21 mouse cellular contexts compared by ENCODE assay signal in genomic region chr6:94043461-94043860, GRCm38 (mm10).
A peak's percentile ranks its signal among the peaks of the same experiment; 100 is the strongest.
DNase-seq lines count a peak whose midpoint lies in the region; ATAC-seq and TF ChIP-seq lines count a peak whose summit lies in the region.
"Had no signal": no experiment of that assay in that cellular context is flagged by ENCODE, and none has a peak within 500 bp of the region (broad histone marks: within the 10 kb centered on the region; RNA-seq: fewer than 3 reads in every experiment).

No protein-coding gene starts in this region.

- peak; percentile 40 for DNase-seq in R1 (ENCODE audit: low read depth, low spot score)
- peak; percentile 62 for DNase-seq in brain, embryonic 14.5 days (ENCODE audit: low read depth)
- DNase-seq in left cerebral cortex, postnatal 25 days (ENCODE audit: low spot score in 2 of 2) = no peak
- no peak for DNase-seq in adrenal gland, postnatal 36 days
- DNase-seq: adrenal gland, postnatal 14 days; cerebellum, adult 2 months; cerebellum, postnatal 10 days; gastrocnemius, postnatal 10 days; heart, adult 2 months; kidney, adult 11 months had no signal

- H3K27me3 ChIP-seq in intestine, embryonic 15.5 days (replicated peaks) = no peaks in the 10 kb centered on the region
- no peaks in the 10 kb centered on the region for H3K27me3 ChIP-seq in intestine, postnatal 0 days (replicated peaks; ENCODE audit: control insufficient read depth, insufficient read depth, low read length)
- H3K27me3 ChIP-seq: embryonic facial prominence, embryonic 15.5 days; heart, embryonic 12.5 days; hindbrain, embryonic 15.5 days had no signal

- WGBS in intestine, embryonic 15.5 days = 69% methylated on average over 7 of the region's 7 CpGs
- WGBS in intestine, postnatal 0 days = 59% methylated on average over 7 of the region's 7 CpGs

- no peaks in the 10 kb centered on the region for H3K9me3 ChIP-seq in intestine, embryonic 15.5 days
- no peaks in the 10 kb centered on the region for H3K9me3 ChIP-seq in intestine, postnatal 0 days (ENCODE audit: control insufficient read depth)
- H3K9me3 ChIP-seq: embryonic facial prominence, embryonic 15.5 days; hindbrain, embryonic 15.5 days had no signal

- H3K36me3 ChIP-seq in intestine, embryonic 15.5 days = no peaks in the 10 kb centered on the region
- no peaks in the 10 kb centered on the region for H3K36me3 ChIP-seq in intestine, postnatal 0 days (ENCODE audit: control insufficient read depth, insufficient read depth)
- H3K36me3 ChIP-seq: embryonic facial prominence, embryonic 15.5 days; G1E; hindbrain, embryonic 10.5 days; hindbrain, embryonic 15.5 days had no signal

- H3K9ac ChIP-seq in intestine, embryonic 15.5 days = no peak overlapping the region
- no peak overlapping the region for H3K9ac ChIP-seq in intestine, postnatal 0 days (ENCODE audit: low read depth, low read length)
- H3K9ac ChIP-seq: embryonic facial prominence, embryonic 15.5 days; hindbrain, embryonic 15.5 days had no signal

- H3K27ac ChIP-seq in intestine, embryonic 15.5 days = no peak overlapping the region
- H3K27ac ChIP-seq in intestine, postnatal 0 days (ENCODE audit: low read depth, low read length) = no peak overlapping the region
- H3K27ac ChIP-seq: embryonic facial prominence, embryonic 15.5 days; forebrain, embryonic 10.5 days; heart, adult 2 months; hindbrain, embryonic 10.5 days; hindbrain, embryonic 15.5 days had no signal

- H3K4me1 ChIP-seq in intestine, embryonic 15.5 days (replicated peaks) = no peaks in the 10 kb centered on the region
- H3K4me1 ChIP-seq in intestine, postnatal 0 days (replicated peaks; ENCODE audit: control insufficient read depth, insufficient read depth, low read length) = 0 out of 2 replicates have a peak, but pooled peaks cover 2% of the 10 kb centered on the region
- H3K4me1 ChIP-seq: embryonic facial prominence, embryonic 15.5 days; hindbrain, embryonic 15.5 days had no signal

- 0 out of 2 replicates have a peak, but pooled peaks have one; percentile 20 for ATAC-seq in intestine, embryonic 15.5 days
- no peak for ATAC-seq in intestine, postnatal 0 days
- ATAC-seq: activated CD4-positive, CD25-positive, alpha-beta regulatory T cell, adult 4 months; forebrain, embryonic 16.5 days had no signal

- no peak for TF ChIP-seq POLR2A in brain, embryonic 14.5 days (IDR thresholded peaks at IDR 0.05; ENCODE audit: borderline replicate concordance, extremely low read depth, insufficient read depth, insufficient read length, poor library complexity, severe bottlenecking)

- H3K4me3 ChIP-seq in intestine, embryonic 15.5 days (replicated peaks) = no peak overlapping the region
- H3K4me3 ChIP-seq in intestine, postnatal 0 days (ENCODE audit: low read depth, low read length) = no peak overlapping the region
- H3K4me3 ChIP-seq: embryonic facial prominence, embryonic 15.5 days; erythroblast, embryonic 14.5 days; forebrain, embryonic 10.5 days; heart, adult 2 months; heart, embryonic 12.5 days; hindbrain, embryonic 10.5 days; hindbrain, embryonic 15.5 days had no signal

- intact Hi-C loops in left cerebral cortex, postnatal 25 days (cut with DNase I) = loop anchor here (5.0 kb wide), 1 partner anchor 286 kb away; no protein-coding TSS in a partner anchor

- TF ChIP-seq CTCF in intestine, postnatal 0 days (IDR thresholded peaks at IDR 0.05; ENCODE audit: low read depth) = no peak
- TF ChIP-seq CTCF in brain, embryonic 14.5 days (IDR thresholded peaks at IDR 0.05; ENCODE audit: borderline replicate concordance, extremely low read depth, insufficient read depth, insufficient read length) = no peak

- no peak overlapping the region for H3K4me2 ChIP-seq in intestine, embryonic 15.5 days (replicated peaks)
- no peak overlapping the region for H3K4me2 ChIP-seq in intestine, postnatal 0 days (replicated peaks; ENCODE audit: low read depth)
- H3K4me2 ChIP-seq: embryonic facial prominence, embryonic 15.5 days; heart, embryonic 12.5 days; hindbrain, embryonic 15.5 days had no signal

Comparison
In these comparisons a context has a peak if more than half of its experiments do, and no peak if none do; other contexts are left out.
1. DNase-seq: peak in R1 (single experiment) and brain, embryonic 14.5 days (single experiment); none in left cerebral cortex, postnatal 25 days (0 of 2) and adrenal gland, postnatal 36 days (0 of 2).